Mouse (Mus musculus) megakaryocyte-erythroid progenitor cell, adult 5 weeks (primary cell): Measurements from ENCODE around the gene Spata33. TPM values are rescaled to one million over a fixed set of nuclear protein-coding genes. Genes with fewer than 3 reads are reported as not detected.

ENCODE experiments used
- polyA plus RNA-seq: library from polyadenylated mRNA; stranded (reverse); fragments of >175 nt; gene quantifications from 2 replicates; pipeline ENCODE4 v1.2.3, GENCODE M21; 2012

Spata33 gene
- polyA plus RNA-seq: 0.06 and 0.10 TPM in 2 replicates

DNA sequence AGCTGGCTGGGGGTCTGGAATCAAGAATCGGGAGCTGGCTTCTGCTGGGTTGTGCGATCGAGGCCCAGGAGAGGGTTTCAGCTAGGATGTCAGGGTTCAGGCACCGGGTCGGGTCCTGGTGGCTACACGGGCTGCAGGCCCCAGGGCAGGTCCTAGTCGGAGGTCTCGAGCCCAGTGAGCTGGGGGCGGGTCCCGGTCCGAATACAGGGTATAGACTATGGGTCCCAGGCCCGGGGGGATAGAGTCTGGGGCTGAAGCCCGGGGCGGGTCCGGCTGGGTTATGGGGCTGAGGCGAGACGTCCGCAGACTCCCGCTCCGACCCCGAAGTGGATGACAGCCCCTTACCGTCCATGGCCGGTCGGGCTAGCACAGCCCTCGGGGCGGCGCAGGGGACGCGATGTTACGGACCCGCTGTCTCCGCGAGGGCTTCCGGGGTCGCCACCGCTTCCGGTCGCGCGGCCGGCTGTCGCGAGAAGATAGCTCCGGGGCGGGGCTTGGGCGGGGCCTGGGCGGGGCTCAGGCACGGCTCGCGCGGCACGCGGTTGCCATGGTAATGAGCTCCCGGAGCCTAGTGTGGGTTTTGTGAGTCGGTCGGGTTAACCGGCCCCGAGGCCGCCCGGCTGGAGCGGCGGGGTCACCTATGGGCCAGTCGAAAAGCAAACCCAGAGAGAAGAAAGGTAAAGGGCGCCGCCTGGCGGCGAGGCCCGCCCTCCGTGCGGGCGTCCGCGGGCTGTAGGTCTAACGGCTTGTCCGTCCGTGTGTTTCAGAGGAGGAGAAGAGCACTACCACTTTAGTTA is at the start of gene Spata33, which contains the start of gene Chmp1a:
Gene Spata33, plus strand, starts transcription at position 512 of the 797 bp plus-strand sequence.
Gene Chmp1a, minus strand, starts transcription at position 443 of the 797 bp plus-strand sequence.

GRCm38 (mm10) chr8:123185566-123186409 is 26.8 kb upstream of the Spata33 start, which contains the start of gene Dpep1:
TSS of gene Dpep1 (plus strand) at chr8:123186242.

DNA sequence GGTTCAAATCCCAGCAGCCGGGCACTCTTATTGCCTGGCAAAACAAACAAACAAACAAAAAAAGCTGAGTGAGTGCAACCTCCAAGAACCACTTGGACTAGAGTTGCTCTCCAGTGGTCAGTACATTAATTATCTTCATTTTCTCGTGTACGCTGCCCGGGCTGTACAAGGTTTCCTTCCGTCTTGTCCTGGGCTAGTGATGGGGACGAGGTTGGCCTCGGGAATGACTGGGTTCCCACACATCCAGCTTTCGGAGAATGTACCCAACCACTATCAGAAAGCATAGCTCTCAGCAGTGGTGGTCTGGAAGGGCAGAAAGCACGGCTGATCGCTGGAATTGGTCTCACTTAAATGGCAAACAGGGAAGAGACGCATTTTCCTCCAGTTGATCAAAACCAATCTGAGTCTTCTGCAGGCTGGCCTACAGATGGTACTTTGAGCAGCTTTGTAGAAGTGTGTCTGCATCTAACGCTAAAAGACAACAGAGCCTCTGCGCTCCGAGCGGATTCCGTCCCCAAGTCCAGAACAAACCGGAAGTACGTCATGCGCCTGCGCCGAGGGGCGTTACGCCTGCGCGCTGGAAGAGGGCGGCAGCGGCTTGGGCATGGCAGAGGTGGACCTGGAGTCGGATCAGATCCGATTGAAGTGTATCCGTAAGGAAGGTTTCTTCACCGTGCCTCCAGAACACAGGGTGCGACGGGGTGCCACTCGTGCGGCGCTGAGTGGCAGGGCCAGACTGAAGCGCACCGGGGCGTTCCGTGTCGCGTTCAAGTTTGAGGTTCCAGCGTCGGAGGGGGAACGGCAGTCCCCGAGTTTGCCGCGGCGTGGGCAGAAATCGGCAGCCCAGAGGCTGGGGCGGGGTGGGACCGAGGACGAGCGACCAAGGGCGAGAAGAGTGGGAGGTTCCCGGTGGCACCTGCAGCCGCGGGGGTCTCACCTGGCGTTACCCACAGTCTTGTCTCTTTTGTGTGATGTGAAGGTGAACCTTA is 11.9 kb downstream of the Spata33 start, which contains the start of gene Cdk10:
Gene Cdk10, plus strand, starts transcription at position 565 of the 989 bp plus-strand sequence.

DNA sequence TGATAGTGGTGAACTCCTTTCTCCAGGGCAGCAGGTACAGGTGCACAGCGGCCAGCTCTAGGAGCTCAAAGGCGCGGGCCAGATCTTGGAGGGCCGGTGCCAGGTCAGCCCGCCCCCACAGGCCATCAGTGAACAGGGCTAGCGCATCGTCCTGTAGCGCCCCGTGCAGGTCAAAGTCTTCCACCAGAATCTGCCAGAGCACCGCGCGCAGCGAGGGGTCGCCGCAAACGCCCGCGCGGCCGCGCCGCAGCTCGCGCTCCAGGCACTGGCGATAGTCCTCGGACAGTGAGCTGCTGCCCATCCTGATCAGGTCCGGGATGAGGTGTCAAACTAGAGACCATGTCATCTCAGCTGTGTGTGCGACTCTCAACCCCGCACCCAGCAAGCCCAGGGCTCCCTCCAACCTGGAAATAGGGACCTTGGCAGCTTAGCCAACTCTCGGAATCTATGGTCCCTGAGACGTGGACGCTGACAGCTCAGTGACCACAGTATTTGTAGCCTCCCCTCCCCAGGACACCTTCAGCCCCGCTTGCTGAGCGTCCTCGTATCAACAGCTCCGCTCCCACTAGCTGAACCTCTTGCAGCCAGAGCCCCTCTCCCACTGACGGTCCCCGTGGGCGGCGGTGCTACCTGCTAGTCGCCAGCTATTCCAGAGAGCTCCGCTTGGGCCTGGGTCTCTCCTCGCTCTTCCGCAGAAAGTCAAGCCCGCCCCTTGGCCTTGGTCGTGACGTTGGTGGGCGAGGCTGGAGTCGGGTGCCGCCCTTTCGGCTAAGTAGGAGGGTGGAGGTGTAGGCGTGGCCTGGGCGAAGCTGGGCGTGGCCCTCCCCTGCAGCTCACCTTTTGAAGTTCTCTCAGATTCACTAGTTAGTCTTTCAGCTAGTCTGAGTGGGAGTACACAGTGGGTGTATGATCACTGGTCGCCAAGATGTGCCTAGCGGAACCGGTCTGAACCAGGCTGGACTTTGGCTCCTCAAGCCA is 23.2 kb downstream of the Spata33 start, which contains the start of gene Spata2l:
Gene Spata2l, minus strand, starts transcription at position 714 of the 978 bp plus-strand sequence.

GRCm38 (mm10) chr8:123254099-123254885 is 41.7 kb downstream of the Spata33 start, which contains the start of the genes Zfp276 and Vps9d1:
TSS of gene Zfp276 (plus strand) at chr8:123254195.
TSS of gene Vps9d1 (minus strand) at chr8:123254348.

Other genes with a start within 250 kb of the Spata33 start
- 93.5 and 120 TPM in 2 replicates for gene Ankrd11, start 170.6 kb upstream of the Spata33 start, polyA plus RNA-seq
- gene Spg7, start 149.9 kb upstream of the Spata33 start, polyA plus RNA-seq: 26.7 and 33.2 TPM in 2 replicates
- 4,017 and 4,573 TPM in 2 replicates for gene Rpl13, start 110.5 kb upstream of the Spata33 start, polyA plus RNA-seq
- 0.48 and 1.4 TPM in 2 replicates for gene Cpne7, start 95.5 kb upstream of the Spata33 start, polyA plus RNA-seq
- gene Sult5a1, start 54.5 kb upstream of the Spata33 start, polyA plus RNA-seq: 0.02 TPM in 1 of 2 replicates, not detected in the other
- gene Dpep1, start 26.6 kb upstream of the Spata33 start, polyA plus RNA-seq: not detected in 2 replicates
- 26.0 and 28.9 TPM in 2 replicates for gene Chmp1a, start 69 bp upstream of the Spata33 start, polyA plus RNA-seq
- 93.0 and 94.8 TPM in 2 replicates for gene Cdk10, start 12.0 kb downstream of the Spata33 start, polyA plus RNA-seq
- gene Spata2l, start 23.4 kb downstream of the Spata33 start, polyA plus RNA-seq: 6.7 and 7.1 TPM in 2 replicates
- 13.0 and 15.7 TPM in 2 replicates for gene Zfp276, start 41.4 kb downstream of the Spata33 start, polyA plus RNA-seq
- 138 and 145 TPM in 2 replicates for gene Vps9d1, start 41.5 kb downstream of the Spata33 start, polyA plus RNA-seq
- 62.6 and 69.9 TPM in 2 replicates for gene Fanca, start 105.7 kb downstream of the Spata33 start, polyA plus RNA-seq
- 2.1 and 3.8 TPM in 2 replicates for gene Spire2, start 119.9 kb downstream of the Spata33 start, polyA plus RNA-seq
- 86.9 and 109 TPM in 2 replicates for gene Tcf25, start 160.9 kb downstream of the Spata33 start, polyA plus RNA-seq
- gene Mc1r, start 194.3 kb downstream of the Spata33 start, polyA plus RNA-seq: 0.02 and 0.04 TPM in 2 replicates
- gene Tubb3, start 198.6 kb downstream of the Spata33 start, polyA plus RNA-seq: 1.2 and 1.6 TPM in 2 replicates
- 35.5 and 36.3 TPM in 2 replicates for gene Def8, start 210.7 kb downstream of the Spata33 start, polyA plus RNA-seq